Mouse (Mus musculus): Measurements from ENCODE around the gene Fgd3.

DNA sequence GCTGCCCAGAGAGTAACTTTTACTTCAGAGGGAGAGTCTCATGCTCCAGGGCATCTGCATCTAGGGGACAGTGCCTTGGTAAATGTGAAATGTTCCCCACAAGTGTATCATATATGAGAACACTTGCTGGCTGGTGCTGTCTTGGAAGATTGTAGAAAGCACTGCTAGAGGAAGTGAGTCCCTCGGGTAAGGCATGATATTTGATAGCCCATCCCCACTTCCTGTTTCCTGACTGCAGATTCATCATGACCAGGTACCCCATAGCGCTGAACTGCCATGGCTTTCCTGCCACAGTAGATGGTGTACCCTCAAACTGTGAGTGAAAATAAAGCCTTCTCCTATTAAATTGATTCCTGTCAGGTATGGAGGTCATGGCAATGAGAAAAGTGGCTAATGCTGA is 52.5 kb downstream of the Fgd3 start:
- no peak for TF ChIP-seq CTCF (IDR thresholded peaks at IDR 0.05; ENCODE audit: insufficient read depth, low read depth, low read length)
- no peak for TF ChIP-seq POLR2A (IDR thresholded peaks at IDR 0.05; ENCODE audit: insufficient read depth, low read depth, low read length)
